Mouse (Mus musculus) small intestine, adult 2 months (tissue): ENCODE results near the gene R3hdm2.

ENCODE experiments used
- CTCF ChIP-seq: fragments of 200-500 bp; IDR thresholded peaks from 2 replicates; pipeline ENCODE4 v1.5.1; 2012; ENCODE audit warnings: low read depth, mild to moderate bottlenecking, control low read depth, inconsistent platforms, low read length, moderate library complexity, mixed read lengths; ENCODE audit not compliant: insufficient replicate concordance, insufficient read length; ENCODE audit errors: extremely low read depth
- POLR2A ChIP-seq: fragments of 200-500 bp; IDR thresholded peaks from 2 replicates; pipeline ENCODE4 v1.6.1; 2012; ENCODE audit warnings: low read depth, mild to moderate bottlenecking, control low read depth, inconsistent platforms, low read length, moderate library complexity

DNA sequence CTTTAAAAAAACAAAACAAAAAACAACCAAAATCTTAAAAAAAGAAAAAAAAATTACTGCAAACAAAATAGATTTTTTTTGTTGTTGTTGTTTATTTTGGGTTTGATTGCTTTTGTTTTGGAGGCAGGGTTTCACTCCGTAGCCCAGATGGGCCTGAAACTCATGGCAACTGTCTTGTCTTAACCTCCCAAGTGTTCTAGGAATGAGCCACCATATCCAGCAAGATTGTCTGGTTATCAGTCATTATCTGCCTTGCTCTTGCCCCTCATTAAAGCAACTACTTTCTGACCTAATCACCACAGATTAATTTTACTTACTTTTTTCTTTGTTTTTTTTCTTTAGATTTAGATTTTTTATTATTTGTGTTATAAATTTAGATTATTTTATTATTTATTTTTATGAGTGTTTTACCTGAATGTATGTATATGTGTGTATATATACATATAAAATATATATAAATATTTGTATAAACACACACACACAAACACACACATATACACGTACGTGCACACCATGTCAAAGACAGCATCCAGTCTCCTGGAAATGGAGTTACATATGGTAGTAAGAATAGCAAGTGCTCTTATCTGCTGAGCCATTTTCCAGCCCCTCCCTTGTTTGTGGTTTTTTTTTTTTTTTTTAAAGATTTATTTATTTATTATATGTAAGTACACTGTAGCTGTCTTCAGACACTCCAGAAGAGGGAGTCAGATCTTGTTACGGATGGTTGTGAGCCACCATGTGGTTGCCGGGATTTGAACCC lies 57.4 kb downstream of the R3hdm2 start:
- TF ChIP-seq POLR2A (no peak), CTCF (no peak)
